Mouse (Mus musculus): ENCODE data around the gene Adm2. TPM values are rescaled to one million over a fixed set of nuclear protein-coding genes. Genes with fewer than 3 reads are reported as not detected.

Gene Adm2
- polyA plus RNA-seq, 1 experiment = not detected

DNA sequence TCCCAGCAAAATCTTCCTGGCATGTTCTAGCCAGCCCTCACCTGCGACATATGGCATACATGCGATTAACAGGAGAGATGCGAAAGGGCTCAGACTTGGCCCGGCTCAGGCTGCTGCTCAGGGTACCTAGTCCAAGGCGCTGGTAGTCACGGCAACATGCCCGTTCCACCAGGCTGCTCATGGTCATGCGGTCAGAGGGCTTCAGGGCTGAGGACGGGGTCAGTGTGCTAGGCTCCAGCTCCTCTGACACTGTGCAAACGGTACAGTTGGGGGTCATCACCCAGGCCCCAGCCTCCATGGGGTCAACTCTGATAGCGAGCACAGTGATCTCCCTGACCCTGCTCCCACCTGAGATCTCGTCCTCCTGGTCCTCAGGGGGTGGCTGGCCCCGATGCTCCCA lies 22.3 kb upstream of the Adm2 start:
- TF ChIP-seq GATA1 (IDR thresholded peaks at IDR 0.05; ENCODE audit: low read length) = no peak

DNA sequence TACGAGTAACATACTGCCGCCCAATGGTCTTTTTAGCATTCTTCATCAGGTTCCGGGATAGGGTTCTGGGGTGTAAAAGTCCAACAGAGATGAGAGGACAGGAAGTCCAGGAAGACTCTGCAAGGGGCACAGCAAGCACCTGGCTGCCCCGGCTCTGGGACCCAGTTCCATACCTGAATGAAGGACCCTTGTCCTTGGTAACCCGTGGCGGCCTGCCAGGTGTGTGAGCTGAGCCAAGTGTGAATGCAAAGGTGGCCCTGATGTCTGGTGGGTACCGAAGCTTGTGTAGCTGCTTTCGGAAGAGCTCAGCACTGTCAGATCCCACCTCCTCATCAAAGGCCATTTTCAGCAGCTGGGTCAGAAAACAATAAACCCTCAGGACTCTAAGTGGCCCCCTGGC lies 21.9 kb upstream of the Adm2 start:
- TF ChIP-seq GATA1 (IDR thresholded peaks at IDR 0.05; ENCODE audit: low read length) = no peak

DNA sequence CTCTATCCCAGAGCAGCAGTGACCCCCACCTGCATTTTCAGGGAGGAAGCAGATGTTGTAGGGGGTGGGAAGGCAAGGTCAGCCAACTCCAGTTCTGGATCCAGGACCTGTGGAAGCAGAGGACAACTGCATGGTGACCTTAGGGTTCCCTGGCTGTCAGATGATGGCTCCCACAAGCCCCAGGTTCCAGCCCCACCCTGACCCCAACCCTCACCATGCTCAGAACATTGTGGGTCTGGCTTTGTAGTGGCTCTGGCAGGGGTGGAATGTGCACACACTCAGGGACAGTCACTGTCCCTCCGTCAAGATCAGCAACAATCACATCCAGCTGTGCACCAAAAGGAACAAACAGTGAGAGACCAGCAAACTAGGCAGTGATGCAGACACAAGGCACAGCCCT lies 16.6 kb upstream of the Adm2 start:
- no peak for TF ChIP-seq GATA1 (IDR thresholded peaks at IDR 0.05; ENCODE audit: low read length)

GRCm38 (mm10) chr15:89307461-89307860 lies 15.1 kb upstream of the Adm2 start:
- no peak for TF ChIP-seq GATA1 (IDR thresholded peaks at IDR 0.05; ENCODE audit: low read length)

- no peak for TF ChIP-seq GATA1 (IDR thresholded peaks at IDR 0.05; ENCODE audit: low read length)
Measured at GRCm38 (mm10) chr15:89308406-89309139, 13.9 kb upstream of the Adm2 start.

DNA sequence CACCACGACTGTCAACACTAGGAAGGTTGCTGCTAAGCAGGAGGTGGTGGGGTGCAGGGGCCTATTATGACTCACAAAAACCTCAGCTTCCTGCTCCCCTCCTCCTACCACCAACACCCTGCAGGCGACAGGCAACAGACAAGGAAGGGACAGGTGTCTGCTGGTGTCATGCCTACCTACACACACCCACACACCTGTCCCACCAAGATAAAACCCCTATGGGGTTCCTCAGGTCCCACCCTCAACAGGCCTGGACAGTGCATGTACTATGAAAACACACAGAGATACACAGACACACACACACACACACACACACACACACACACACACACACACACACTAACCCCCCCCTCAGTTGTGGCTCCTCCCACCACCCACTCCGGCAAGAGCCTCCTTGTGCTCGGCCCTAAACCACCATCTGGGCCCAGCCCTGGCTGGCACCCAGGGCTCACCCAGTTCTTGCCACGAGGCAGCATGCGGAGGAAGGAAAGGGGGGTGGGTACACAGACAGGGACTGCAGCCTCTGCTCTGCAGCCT lies 12.5 kb upstream of the Adm2 start:
- no peak for TF ChIP-seq GATA1 (IDR thresholded peaks at IDR 0.05; ENCODE audit: low read length)

- no peak for TF ChIP-seq GATA1 (IDR thresholded peaks at IDR 0.05; ENCODE audit: low read length)
Measured at GRCm38 (mm10) chr15:89313359-89313758, 9.2 kb upstream of the Adm2 start.

- no peak for TF ChIP-seq GATA1 (IDR thresholded peaks at IDR 0.05; ENCODE audit: low read length)
Measured at GRCm38 (mm10) chr15:89314107-89314506, 8.4 kb upstream of the Adm2 start.

- TF ChIP-seq GATA1 (IDR thresholded peaks at IDR 0.05; ENCODE audit: low read length) = no peak
Measured at GRCm38 (mm10) chr15:89314511-89315189, 7.9 kb upstream of the Adm2 start.

DNA sequence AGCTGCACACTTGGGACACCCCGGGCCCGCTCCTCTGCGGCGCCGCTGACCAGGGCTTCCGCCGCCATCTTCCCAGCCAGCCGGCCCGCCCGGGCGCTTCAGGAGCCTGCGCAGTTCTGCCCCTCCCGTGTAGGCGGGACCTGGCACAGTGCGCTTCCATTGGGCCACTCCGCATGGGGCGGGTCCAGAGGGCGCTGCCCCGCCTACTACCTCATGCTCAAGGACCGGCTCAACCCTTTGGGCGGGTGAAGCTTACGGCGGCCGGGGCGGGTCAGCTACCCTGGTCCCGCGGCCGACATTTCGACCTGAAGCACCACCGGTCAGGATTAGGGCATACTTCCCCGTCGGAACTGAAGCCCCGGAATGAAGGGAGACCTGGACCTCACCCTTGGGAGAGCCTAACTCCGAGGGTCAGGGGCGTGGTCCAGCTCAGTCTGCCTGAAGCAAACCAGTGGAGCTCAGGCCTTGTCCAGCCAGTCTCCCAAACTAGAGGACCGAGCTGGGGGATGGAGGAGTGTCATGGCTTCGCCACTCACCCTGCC lies 7.3 kb upstream of the Adm2 start, which contains the start of gene Sbf1:
Gene Sbf1 (minus strand): TSS at position 122 of the 542 bp plus-strand sequence.
- TF ChIP-seq GATA1 (IDR thresholded peaks at IDR 0.05; ENCODE audit: low read length) = no peak

- TF ChIP-seq GATA1 (IDR thresholded peaks at IDR 0.05; ENCODE audit: low read length) = no peak
Measured at GRCm38 (mm10) chr15:89316146-89316545, 6.4 kb upstream of the Adm2 start.

DNA sequence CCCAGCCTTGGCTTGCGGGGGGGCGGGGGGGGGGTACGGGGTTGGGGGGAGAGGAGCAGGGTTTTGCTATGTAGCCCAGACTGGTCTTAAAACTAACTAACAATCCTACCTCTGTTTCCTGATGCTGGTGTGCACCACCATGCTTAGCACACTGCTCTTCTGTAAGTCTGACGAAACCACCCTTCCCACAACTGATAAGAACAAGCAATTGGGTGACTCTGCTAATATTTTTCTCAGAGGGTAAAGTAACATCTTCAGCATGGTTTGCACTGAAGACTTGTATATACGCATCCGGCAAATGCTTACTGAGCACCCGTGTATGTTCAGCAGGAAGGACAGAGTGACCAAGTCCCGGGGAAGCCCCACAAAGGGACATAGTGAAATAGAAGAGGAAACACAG lies 1.3 kb upstream of the Adm2 start:
- peak; percentile 24 for TF ChIP-seq GATA1 (IDR thresholded peaks at IDR 0.05; ENCODE audit: low read length)

GRCm38 (mm10) chr15:89323656-89324055 lies 1.1 kb downstream of the Adm2 start:
- TF ChIP-seq GATA1 (IDR thresholded peaks at IDR 0.05; ENCODE audit: low read length) = no peak

- no peak for TF ChIP-seq GATA1 (IDR thresholded peaks at IDR 0.05; ENCODE audit: low read length)
Measured at GRCm38 (mm10) chr15:89326441-89326840, 3.9 kb downstream of the Adm2 start.

DNA sequence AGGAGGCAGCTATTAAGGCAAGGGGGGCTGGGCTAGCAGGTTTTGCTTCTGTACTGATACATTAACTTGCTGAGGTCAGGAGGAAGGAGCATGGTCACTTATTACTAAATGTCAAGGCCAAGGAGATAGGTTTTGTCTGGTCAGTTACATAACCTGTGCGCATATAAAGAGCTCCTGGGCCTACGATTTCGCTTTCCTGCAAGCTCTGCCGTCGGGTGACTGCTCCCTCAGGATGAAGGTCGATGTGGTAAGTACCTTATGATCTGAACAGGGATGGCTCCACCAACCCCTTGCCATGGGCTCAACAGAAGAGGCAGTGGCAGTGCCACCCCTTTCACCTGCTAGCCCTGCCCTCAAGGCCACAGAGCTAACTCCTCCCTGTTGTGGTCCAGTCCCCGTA lies 11.8 kb downstream of the Adm2 start, which contains the start of gene Miox:
Gene Miox (plus strand): TSS at position 128 of the 400 bp plus-strand sequence.
- no peak for TF ChIP-seq GATA1 (IDR thresholded peaks at IDR 0.05; ENCODE audit: low read length)

All from G1E-ER4 (cell line).